Mouse (Mus musculus) gastrocnemius, postnatal 36 days (tissue): Measurements from ENCODE around the gene Nup188. TPM values are rescaled to one million over a fixed set of nuclear protein-coding genes. Genes with fewer than 3 reads are reported as not detected.
A peak's percentile ranks its signal among the peaks of the same experiment; 100 is the strongest.

Experiments
- DNase-seq, 2 experiments: peaks; one replicate each; pipeline ENCODE4 v3.0.0; 2022
- intact Hi-C: fragments of 180-260 bp; cut with DNase I; formaldehyde crosslinking; loops from one replicate; pipeline ENCODE4 v1.15.1; 2025
- long read RNA-seq, 2 experiments: library from polyadenylated mRNA; stranded (forward); transcript quantifications; one replicate each; pipeline ENCODE4 v2.0.0; 2021
- total RNA-seq, 2 experiments: library from RNA; stranded (reverse); gene quantifications; 2 replicates each; pipeline ENCODE4 v1.2.3; 2021

The Nup188 gene
- total RNA-seq, result 1 to 10 TPM; 6.9 to 9.1 TPM
- long read RNA-seq, experiment 1, full-length matches to known transcripts, result 3 of 4 reads
- long read RNA-seq, experiment 1, partial matches to known transcripts, result 1 of 4 reads
- long read RNA-seq, experiment 1, other reads (novel, unspliced or antisense), result 0 of 4 reads
- long read RNA-seq, experiment 2, full-length matches to known transcripts, result 3 of 5 reads
- long read RNA-seq, experiment 2, partial matches to known transcripts, result 1 of 5 reads
- long read RNA-seq, experiment 2, other reads (novel, unspliced or antisense), result 1 of 5 reads

DNA sequence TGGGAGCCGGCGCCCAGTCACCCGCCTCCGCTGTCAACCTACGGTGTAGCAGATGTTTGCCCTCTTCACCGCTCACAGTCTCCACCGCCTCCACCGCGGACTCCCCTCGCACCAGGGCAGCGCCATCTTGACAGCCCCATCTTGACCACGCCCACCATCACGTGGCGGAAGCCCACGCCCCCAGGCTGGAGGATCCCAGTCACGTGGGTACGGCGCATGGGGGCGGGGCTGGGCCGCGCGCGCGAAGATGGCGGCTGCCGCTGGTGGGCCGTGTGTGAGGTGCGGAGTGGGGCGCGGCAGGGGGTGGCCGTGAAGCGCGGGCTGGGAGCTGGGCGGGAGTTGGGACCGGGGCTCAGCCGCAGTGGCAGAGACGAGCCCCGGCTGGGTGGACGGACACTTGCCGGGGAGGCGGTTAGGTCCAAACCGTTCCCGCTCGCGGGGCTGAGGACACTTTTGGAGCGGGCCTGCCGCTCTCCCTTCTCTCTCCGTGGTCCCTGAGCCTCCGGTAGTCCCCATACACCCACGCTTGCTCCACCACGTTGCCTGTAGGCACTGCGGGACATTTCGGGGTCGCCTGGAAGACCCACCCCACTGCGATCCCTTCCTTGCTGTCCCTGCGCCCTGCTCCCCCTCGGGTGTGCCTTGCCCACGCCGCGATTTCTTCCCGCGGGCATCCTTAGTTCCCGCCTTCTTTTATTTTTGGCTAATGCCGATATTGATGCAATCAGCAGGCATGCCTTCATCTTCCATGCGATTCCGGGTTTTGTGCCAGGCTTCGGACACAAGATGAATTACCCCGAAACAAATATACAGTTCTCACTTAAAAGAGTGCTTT lies at the start of gene Nup188, which contains the start of gene Dolk:
Gene Nup188, plus strand, starts transcription at position 206 of the 835 bp plus-strand sequence.
Gene Dolk, minus strand, starts transcription at position 143 of the 835 bp plus-strand sequence.
- peak; percentile 94 to 96 for DNase-seq
- intact Hi-C loops, result no loop called here

DNA sequence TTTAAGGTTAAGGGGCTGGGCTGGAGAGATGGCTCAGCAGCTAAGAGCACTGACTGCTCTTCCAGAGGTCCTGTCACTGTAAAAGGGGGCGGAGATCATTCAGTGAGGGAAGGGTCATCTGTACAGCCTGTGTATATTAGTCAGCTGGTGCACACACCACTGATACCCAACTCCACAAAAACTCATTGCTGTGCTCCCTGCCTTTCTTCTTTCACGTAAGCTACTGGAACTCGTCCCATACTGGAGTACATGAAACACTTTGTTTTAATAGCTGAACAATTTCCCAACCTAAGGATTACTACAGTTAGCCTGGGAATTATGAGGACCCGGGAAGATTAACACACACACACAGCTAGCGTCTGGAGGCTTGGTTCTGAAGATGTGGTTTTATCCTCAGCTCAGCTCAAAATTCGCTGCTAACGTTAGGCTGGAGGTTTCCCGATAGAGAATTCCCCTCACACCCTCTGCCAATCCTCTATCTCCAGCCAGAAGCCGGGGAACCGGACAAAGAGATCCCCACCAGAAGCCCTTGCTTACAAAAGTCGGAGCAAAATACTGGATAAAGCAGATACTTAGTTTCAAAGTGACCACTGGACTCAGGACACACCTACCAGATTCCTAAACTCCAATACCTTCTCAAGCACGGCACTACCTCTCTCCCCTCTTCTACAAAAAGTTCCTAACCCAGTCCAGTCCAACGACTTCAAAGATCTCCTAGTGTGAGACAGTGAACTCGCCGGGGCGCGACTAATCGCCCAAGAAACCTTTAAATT lies 49.6 kb upstream of the Nup188 start:
- no peak for DNase-seq
- intact Hi-C loops, result loop anchor here (2.0 kb wide), 1 partner anchor 30 kb away; no protein-coding TSS in a partner anchor

DNA sequence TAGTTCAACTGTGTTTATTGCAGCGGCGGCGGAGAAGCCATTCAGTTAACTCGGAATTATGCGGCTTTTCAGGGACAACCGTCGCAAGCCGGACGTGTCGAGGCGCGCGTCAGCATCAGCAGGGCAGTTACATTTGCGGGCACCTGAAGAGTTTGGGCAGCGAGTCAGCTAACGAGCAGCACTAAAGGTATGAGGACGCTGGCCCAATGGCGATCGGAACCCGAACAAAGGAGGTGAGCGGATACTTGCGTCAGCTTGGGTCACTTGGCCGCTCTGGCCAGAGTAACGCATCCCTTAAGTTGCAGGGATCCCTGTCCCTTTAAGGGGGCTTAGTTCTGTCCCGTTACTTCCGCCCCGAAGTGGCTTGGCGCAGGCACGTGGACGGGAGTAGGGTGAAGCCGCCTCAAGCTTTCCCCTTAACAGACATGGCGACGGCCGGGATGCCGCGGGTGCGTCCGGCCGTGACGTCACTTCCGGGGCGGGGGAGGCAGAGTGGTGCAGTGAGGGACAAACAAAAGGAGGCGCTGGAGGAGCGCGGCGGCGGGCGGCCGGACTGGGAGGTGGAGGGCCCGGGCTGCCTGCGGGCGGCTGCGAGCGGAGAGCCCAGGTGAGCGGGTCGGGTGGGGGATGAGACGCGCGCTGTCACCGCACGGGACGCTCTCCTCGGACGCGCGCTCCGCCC lies 48.9 kb upstream of the Nup188 start, which contains the start of gene Lrrc8a:
Gene Lrrc8a, plus strand, starts transcription at position 517 of the 682 bp plus-strand sequence.
- intact Hi-C loops, result loop anchor here (2.0 kb wide), 1 partner anchor 31 kb away; no protein-coding TSS in a partner anchor
- peak; percentile 99 to 100 for DNase-seq

DNA sequence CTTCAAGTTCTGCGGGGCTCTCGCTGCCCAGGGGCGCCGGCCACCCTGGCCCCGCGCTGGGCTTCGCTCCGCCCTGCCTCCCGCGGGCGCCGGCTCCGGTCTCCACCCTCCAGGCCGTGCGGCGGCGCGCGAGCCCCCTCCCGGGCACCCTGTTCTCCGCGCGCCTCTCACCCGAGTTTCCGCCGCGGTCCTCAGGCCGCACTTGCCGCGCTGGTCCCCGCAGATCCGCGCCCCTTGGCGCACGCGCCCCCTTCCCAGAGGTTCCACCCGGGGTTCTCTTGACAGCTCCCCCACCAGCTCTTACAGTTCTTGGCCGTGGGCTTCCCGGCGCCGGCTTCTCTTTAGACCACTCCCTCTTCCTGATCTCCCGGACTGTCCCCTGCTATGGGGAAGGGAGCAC lies 48.3 kb upstream of the Nup188 start:
- intact Hi-C loops, result loop anchor here (2.0 kb wide), 2 partner anchors 31 kb away; no protein-coding TSS in a partner anchor
- peak; percentile 58 to 66 for DNase-seq

DNA sequence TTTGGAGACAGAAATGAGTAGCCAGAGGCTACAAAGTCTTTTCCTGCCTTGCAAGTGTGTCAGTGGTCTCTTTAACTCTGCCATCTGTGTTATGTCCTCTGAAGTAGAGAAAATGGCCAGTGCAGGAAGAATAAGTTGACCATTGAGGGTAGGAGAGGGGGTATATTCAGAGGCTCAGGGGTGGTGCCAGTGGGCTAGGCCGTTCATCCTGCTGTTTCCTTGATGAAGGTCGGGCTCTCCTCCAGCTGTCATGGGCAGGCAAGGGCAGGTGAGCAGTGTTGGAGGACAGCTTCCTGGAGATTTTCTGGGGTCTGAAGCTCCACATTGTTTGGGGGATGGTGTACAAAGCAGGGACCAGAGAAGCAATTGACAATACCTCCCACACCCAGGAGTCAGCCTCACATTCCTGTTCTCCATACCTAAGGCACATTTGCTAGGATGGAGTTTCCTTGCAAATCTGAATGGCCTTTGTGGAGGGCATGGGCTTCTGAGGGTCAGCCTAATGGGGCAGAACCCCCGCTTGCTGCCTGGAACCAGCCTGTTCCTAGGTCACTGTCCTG lies 47.2 kb upstream of the Nup188 start:
- intact Hi-C loops, result loop anchor here (2.0 kb wide), 1 partner anchor 30 kb away; no protein-coding TSS in a partner anchor
- DNase-seq, result no peak

DNA sequence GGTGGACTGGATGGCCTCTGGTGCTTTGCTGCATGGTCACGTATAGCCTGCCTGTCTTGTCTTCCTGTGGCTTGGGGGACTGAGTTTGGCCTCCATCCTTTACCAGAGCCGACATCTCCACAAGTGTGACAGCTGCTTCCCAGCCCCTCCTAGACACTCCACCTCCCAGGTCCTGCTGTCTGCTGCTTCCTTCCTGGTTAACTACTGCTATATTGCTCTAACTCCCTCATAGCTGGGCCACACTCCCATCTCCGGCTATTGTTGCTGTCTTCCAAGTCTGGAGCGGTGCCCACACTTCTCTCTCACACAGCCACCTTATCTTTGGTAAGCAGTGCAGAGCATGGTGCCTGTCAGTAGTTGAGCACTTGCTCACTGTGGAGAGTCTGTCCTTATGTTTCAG lies 46.4 kb upstream of the Nup188 start:
- intact Hi-C loops, result loop anchor here (2.0 kb wide), 1 partner anchor 29 kb away; no protein-coding TSS in a partner anchor
- no peak for DNase-seq

DNA sequence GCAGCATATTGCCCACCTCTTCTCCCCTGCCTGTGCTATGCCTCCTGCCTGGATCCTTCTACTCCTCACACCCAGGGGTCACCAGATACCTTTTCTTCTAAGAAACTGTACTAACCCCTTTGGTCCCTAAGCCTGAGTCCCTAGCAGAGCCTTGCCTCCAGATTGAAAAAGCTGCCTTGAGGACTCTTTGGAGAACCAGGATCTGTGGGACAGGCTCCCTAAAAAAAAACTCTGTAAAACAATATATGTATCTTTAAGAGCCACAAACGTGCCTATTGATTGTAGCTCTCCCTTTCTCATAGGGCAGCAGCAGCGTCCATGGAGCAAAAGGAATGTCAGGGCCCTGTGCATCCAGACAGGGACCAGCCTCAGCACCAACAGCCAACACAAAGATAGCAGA lies 45.9 kb upstream of the Nup188 start, which contains the start of gene Gm28035:
Gene Gm28035, plus strand, starts transcription at position 301 of the 400 bp plus-strand sequence.
- DNase-seq, result no peak
- intact Hi-C loops, result no loop called here

DNA sequence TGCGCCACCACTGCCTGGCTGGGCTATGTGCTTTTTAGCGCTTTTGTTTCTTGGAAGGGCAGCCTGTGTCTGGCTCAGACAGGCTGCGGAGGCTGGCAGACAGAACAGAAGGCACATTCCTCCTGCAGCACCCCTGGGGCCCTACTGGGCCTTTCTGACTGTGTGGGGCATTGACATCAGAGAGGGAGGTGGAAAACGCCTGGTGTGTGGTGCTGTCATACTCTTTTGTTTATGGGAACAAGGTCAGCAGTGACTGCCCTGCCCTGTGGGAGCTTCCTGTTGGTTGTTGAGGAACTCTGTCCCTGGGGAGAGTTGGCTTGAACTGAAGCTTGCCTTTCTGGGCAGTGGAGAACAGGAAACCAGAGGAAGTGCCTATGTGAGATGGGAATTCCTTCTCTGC lies 43.7 kb upstream of the Nup188 start:
- intact Hi-C loops, result no loop called here
- peak; percentile 42 to 46 for DNase-seq

DNA sequence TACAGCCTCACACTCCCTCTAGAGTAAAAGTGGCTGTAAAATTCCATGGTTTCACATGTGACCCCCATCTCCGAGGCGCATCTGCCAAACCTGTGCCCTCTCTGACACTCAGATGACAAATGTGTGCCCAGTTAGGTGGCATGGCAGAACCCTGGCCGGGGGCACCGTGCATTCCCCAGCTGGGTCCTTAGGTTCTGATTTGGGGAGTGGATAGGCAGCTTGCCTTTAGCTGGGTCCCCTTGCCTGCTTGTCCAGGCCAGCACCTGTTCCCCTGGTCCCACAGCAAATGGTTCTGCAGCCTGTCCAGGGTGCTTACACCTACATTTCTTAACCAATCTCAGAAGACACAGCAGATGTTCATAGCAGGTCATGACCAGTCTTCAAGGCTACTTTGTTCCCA lies 42.8 kb upstream of the Nup188 start:
- peak in 1 of 2 experiments; percentile 7 for DNase-seq
- intact Hi-C loops, result no loop called here

DNA sequence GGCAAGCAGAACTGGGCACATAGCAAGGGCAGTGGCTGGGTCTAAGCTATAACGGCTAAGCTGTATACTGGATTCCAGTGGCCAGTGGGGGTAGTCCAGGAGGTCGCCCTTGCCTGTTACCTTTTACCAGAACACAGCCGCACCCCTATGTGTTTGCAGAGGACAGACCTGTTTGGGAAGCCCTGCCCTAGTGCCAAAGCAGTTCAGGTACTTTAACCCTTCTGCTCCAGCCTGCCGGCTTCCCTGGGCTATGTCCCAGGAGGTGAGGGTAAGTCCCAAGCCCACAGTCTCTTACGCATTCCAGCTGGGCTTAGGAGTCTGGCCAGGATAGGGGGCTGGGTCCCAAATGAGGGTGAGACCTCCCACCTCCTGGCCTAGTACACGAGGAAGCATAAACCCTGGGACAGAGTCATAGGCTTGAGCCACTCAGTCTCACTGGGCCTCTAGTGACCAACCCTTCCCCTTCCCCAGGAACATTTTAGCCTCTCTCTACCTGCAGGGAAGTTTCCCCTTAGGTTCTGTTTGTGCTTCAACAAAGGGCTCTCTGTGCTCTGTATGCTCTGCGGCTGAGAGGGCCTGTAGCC lies 41.5 kb upstream of the Nup188 start:
- DNase-seq, result peak in 1 of 2 experiments; percentile 2
- intact Hi-C loops, result no loop called here

DNA sequence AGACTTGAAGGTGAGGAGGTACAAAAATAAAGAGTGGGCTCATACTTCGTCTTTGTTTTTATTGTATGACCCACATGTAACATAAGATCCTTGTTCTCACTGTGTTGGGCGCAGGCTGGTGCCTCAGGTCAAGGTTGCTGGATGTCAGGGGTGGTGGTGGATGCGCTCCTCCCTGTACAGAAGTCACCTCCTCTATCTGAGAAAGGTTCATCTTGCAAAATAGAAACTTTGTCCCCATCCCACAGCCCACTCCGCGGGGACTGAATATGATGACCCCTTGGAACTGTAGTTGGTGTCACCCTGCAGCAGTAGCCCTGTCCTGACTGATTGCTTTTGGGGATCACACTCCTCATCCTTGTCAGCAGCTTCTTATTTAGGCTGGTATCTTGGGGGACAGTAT lies 39.2 kb upstream of the Nup188 start:
- no peak for DNase-seq
- intact Hi-C loops, result no loop called here

DNA sequence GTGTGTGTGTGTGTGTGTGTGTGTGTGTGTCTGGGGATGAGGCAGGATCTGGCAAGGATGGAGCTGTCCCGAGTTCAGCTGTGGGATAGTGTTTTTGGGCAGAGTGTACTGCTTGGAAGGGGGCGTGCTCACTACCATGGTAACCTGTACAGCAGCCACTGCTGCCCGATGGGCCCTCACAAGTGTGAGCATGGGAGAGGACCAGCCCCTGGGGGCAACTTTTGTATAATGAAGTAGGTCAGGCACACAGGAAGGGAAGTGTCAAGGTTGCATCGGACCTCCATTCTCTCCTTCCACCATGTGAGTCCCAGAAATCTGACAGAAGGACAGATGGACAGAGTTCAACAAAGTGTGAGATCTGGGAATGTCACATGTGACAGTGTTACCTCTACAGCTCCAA lies 38.5 kb upstream of the Nup188 start:
- intact Hi-C loops, result no loop called here
- no peak for DNase-seq

DNA sequence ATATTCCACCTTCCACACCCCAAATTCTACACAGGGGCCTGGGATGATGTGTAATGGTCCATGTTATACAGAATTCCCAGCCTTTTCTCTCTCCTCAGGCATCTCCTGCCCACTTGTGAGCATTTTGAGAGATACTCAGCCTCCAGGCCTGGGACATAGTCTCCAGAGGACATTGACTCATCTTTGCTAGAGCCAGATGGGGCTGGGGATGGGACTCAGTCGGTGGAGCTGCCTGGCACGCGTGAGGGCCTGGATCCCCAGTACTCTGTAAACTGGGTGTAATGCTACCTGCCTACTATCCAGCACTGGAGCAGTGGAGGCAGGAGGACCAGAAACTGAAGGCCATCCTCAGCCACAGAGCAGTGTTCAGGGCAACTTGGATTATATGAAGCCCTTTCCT lies 37.0 kb upstream of the Nup188 start:
- DNase-seq, result no peak
- intact Hi-C loops, result no loop called here

DNA sequence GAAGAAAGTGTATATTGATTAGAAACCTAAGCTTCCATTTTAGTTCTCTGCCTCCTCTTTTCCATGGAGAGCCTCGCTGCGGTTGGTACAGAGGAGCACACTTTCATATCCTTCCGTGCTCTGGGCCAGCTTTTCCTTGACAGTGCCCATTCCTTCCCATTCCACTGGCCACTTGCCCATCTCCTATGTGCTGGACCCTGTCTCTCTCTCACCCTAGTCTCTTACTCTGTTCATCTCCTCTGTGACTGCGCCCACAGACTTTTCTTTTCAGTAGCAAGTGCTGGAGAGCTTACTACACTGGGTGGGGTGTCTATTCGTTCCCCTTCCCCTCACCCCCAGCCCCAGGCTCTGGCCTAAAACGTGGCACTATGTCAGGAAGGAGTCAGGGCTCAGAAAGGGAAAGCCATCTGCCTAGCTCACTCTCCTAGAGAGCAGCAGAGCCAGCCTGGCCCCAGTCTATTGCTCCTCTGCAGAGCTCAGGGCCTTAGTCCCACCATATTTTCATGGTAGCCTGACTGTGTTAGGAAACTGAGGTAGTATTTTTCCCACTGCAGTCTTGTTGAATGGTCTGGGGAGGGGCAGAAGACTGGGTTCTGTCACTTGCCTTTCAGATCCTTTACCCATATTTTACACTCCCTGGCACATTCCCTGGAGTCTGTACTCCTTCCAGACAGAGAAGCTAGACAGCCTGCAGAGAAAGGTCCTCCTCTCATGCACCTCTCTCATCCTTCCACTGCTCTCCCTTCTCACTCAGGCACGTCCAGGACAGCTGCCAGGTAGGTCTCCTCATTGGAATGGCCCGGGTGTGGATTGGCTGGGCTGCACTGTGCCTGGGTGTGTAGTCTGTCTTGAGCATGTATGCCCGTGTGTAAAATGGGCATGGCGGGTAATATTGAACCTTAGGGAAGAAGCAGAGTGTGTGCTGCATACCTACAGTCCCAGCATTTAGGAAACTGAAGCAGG lies 35.8 kb upstream of the Nup188 start:
- intact Hi-C loops, result no loop called here
- no peak for DNase-seq

DNA sequence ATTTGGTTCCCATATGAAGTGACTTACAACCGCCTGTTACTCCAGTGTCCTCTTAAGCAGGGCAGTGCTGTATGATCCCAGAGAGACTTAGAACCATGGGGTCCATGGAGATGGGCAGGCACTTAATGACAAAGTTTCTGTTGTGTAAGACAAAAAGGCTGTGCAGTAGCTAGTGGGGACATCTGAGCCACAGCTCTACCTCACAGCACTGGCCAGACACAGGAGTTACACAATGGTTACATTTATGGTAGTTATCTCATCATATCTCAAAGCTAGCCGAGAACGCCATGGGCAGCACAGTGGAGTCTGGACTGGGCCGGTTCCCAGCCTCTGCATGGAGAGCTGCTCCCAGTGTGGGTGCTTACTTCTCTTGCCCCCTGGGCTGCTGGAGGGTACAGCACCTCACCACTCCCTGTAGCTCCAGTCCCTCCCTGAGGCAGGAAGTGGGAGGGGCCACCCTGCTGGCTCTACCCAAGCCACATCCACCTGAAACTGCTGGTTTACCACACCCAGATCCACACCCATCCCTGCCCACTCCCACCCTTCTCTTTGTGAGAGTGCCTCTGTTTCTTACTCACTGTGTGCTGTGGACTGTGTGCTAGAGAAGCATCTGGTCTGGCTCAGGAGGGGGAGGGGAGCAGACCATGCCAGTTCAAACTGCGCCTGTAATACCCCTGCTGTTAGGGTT lies 34.6 kb upstream of the Nup188 start:
- no peak for DNase-seq
- intact Hi-C loops, result no loop called here

DNA sequence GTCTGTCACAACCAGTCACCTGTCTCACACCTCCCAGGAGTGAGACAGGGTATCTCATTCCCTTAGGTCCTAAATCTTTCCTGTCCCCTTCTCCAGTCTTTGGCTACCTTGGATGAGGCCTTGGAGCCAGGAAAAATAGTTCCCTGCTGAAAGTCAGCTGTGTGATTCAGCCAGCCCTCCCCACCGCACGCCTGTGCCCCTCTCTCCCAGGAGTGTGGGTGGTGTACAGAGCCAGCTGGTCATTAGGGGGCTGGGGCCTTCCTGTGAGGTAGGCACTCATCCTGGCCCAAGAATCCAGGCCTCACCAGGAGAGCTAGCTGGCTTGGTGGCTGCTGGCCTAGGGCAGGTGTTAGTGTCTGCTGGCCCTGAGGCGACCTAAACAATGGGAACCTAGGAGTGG lies 33.7 kb upstream of the Nup188 start:
- intact Hi-C loops, result no loop called here
- DNase-seq, result no peak

DNA sequence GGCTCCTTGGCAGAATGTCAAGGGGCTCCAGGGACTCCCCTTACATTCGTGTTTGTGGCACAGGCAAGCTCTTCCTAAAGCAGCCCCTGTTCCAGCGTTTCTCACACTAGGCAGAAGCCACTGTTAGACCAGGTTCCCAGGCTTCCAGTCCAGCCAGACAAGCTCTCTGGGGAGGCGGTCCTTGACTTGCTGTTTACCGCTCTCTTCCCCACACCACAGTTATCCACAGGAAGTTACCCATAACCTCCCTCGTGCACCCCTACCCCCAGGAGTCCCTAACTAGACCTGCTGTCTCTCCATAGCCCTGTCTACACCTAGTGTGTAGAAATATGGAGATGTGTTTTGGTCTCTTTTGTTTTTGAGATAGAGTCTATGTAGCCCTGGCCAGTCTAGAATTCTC lies 32.4 kb upstream of the Nup188 start:
- no peak for DNase-seq

More for the DNA sequence above, 32.4 kb upstream of the Nup188 start:
- intact Hi-C loops, result no loop called here
